Mouse (Mus musculus) liver, adult 10 weeks (tissue): ENCODE results near the gene Dram1. TPM values are rescaled to one million over a fixed set of nuclear protein-coding genes. Genes with fewer than 3 reads are reported as not detected.

ENCODE experiments used
- polyA plus RNA-seq: library from polyadenylated mRNA; stranded (reverse); fragments of 350-450 nt; fragmentation: Illumina TruSeq; extraction: RNeasy Lipid Tissue Mini Kit (QIAGEN cat#74804); gene quantifications from one replicate; pipeline ENCODE4 v1.2.3, GENCODE M21; 2014; ENCODE audit warnings: low read depth, low replicate concordance

The Dram1 gene
- polyA plus RNA-seq: 1.1 TPM

DNA sequence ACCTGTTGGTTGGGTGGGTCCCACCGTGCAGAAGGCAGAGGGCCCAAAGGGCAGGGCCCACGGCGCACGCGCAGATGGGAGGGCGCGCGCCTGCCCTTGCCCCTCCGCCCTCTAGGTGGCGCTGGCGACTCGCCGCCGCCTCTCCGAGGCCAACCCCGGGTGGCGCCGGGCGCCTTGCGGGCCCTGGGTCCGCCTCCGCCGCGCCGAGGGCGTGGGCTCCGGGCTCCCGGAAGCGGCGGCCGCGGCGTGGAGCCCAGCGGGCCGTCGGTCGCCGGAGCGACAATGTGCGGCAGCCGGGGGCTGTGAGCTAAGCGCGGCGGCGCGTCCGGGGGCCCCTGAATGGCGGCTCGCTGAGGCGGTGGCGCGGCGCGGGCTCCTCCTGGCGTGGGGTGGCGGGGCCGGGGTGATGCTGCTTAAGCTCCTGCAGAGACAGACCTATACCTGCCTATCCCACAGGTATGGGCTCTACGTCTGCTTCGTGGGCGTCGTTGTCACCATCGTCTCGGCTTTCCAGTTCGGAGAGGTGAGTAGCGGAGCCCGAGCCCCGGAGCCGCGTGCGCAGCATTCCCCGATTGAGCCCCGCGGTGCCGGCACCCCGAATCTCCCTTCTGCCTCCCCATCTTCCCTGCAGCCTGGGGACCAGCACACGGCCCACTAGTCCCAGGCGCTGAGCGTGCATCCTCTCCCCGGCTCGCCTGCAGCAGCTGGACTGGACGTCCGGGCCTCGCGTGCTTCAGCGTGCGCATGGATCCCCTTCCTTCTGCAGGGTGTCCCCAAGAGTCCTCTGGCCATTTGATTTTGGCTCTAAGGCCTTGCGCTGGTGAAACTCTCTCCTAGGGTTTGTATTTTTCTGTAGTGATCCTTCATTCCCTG lies at the start of gene Dram1, which contains the start of gene Gnptab:
Gene Dram1, minus strand, starts transcription at position 68 of the 873 bp plus-strand sequence.
Gene Gnptab, plus strand, starts transcription at position 120 of the 873 bp plus-strand sequence.

Other genes with a start within 250 kb of the Dram1 start
- 0.13 TPM for gene Parpbp, start 232.1 kb downstream of the Dram1 start, polyA plus RNA-seq
- gene Nup37, start 232.1 kb downstream of the Dram1 start, polyA plus RNA-seq: 11.3 TPM
- 34.6 TPM for gene Washc3, start 178.0 kb downstream of the Dram1 start, polyA plus RNA-seq
- 8.7 TPM for gene Gnptab, start 52 bp upstream of the Dram1 start, polyA plus RNA-seq
- not detected for gene Sycp3, start 80.5 kb upstream of the Dram1 start, polyA plus RNA-seq
- gene Chpt1, start 125.0 kb upstream of the Dram1 start, polyA plus RNA-seq: 400 TPM
- not detected for gene Mybpc1, start 226.1 kb upstream of the Dram1 start, polyA plus RNA-seq